Mouse (Mus musculus) limb, embryonic 11.5 days (tissue): Measurements from ENCODE around the gene Styxl1. TPM values are rescaled to one million over a fixed set of nuclear protein-coding genes. Genes with fewer than 3 reads are reported as not detected.

Experiments used
- ATAC-seq: fragments of 200-750 bp; cut with Nextera tagmentation; 2 replicates; pipeline ENCODE4 v1.8.0; 2017; ENCODE audit warnings: low read depth; ENCODE audit not compliant: insufficient number of reproducible peaks, low FRiP score, low TSS enrichment
- DNase-seq: peaks from one replicate; pipeline ENCODE4 v3.0.0-alpha.2; 2015; ENCODE audit warnings: low spot score
- H3K27ac ChIP-seq: fragments of 300-500 bp; sonication (generic); replicated peaks from 2 replicates; pipeline ENCODE4 v1.5.1; 2014; ENCODE audit warnings: low read depth, mild to moderate bottlenecking, low read length
- H3K27me3 ChIP-seq: fragments of 300-500 bp; sonication (generic); 2 replicates; pipeline ENCODE4 v1.6.1; 2014; ENCODE audit warnings: mild to moderate bottlenecking, low read length, mixed read lengths; ENCODE audit not compliant: control insufficient read depth, insufficient read depth
- H3K36me3 ChIP-seq: fragments of 300-500 bp; sonication (generic); 2 replicates; pipeline ENCODE4 v1.6.1; 2014; ENCODE audit warnings: mild to moderate bottlenecking, low read length, moderate library complexity, mixed read lengths; ENCODE audit not compliant: control insufficient read depth, insufficient read depth
- H3K4me1 ChIP-seq: fragments of 300-500 bp; sonication (generic); 2 replicates; pipeline ENCODE4 v1.6.1; 2014; ENCODE audit warnings: low read length, mixed read lengths; ENCODE audit not compliant: control insufficient read depth, insufficient read depth
- H3K4me2 ChIP-seq: fragments of 300-500 bp; sonication (generic); 2 replicates; pipeline ENCODE4 v1.6.1; 2014; ENCODE audit warnings: low read depth, mild to moderate bottlenecking, moderate library complexity; ENCODE audit not compliant: severe bottlenecking
- H3K4me3 ChIP-seq: fragments of 300-500 bp; sonication (generic); 2 replicates; pipeline ENCODE4 v1.5.1; 2014; ENCODE audit warnings: low read depth, low read length
- H3K9ac ChIP-seq: fragments of 300-500 bp; sonication (generic); 2 replicates; pipeline ENCODE4 v1.6.1; 2014; ENCODE audit warnings: mild to moderate bottlenecking, low read length
- H3K9me3 ChIP-seq: fragments of 300-500 bp; sonication (generic); 2 replicates; pipeline ENCODE4 v1.6.1; 2016; ENCODE audit warnings: low read length; ENCODE audit not compliant: control insufficient read depth
- WGBS: fragments of 180-500 bp; shearing (Covaris S2); extraction: QIAGEN DNeasy Blood & Tissue Kit; methylation state at CpG from one replicate; pipeline ENCODE4 v1.1.7; 2014; 5-methylcytosine and 5-hydroxymethylcytosine counted together
- polyA plus RNA-seq: library from polyadenylated mRNA; unstranded; fragments of >200 nt; fragmentation: Nextera tagmentation; extraction: Ambion mirVana; gene quantifications from 2 replicates; pipeline ENCODE4 v1.2.1, GENCODE M21; 2014

The Styxl1 gene
- 0.40 TPM in 1 of 2 replicates, not detected in the other for polyA plus RNA-seq

GRCm38 (mm10) chr5:135777796-135778470, at the start of gene Styxl1:
Gene Styxl1 (minus strand): TSS chr5:135778385.
- Histone ChIP-seq H3K9ac (peak within 1 kb of the TSS; percentile 88), H3K27me3 (no peaks in the 10 kb centered on the region), H3K4me1 (peaks cover 6% of the 10 kb centered on the region; the same call in 1 of the 2 replicates), H3K4me3 (peak within 1 kb of the TSS; percentile 83), H3K4me2 (peak within 1 kb of the TSS; percentile 82), H3K9me3 (no peaks in the 10 kb centered on the region), H3K27ac (peak within 1 kb of the TSS; percentile 74; the same call in 1 of the 2 replicates), H3K36me3 (peaks cover 4% of the 10 kb centered on the region)
- DNase-seq (no peak), ATAC-seq (peak; percentile 93)
- under 1% methylated on average over 45 of the region's 45 CpGs for WGBS

GRCm38 (mm10) chr5:135826225-135826624, 48.0 kb upstream of the Styxl1 start:
- H3K27ac ChIP-seq, result no peak overlapping the region
- no peak overlapping the region for H3K4me3 ChIP-seq
- no peak overlapping the region for H3K9ac ChIP-seq
- no peaks in the 10 kb centered on the region for H3K9me3 ChIP-seq
- H3K4me1 ChIP-seq, result no peaks in the 10 kb centered on the region; the same call in 1 of the 2 replicates
- H3K36me3 ChIP-seq, result no peaks in the 10 kb centered on the region
- DNase-seq, result no peak
- no peak for ATAC-seq
- 47% methylated on average over 6 of the region's 6 CpGs for WGBS
- H3K4me2 ChIP-seq, result no peak overlapping the region
- no peaks in the 10 kb centered on the region for H3K27me3 ChIP-seq

- 47% methylated on average over 3 of the region's 3 CpGs for WGBS
- Histone ChIP-seq H3K27ac (no peak overlapping the region), H3K36me3 (no peaks in the 10 kb centered on the region), H3K9ac (no peak overlapping the region), H3K9me3 (no peaks in the 10 kb centered on the region), H3K4me1 (no peaks in the 10 kb centered on the region; the same call in 1 of the 2 replicates), H3K27me3 (no peaks in the 10 kb centered on the region), H3K4me3 (no peak overlapping the region), H3K4me2 (no peak overlapping the region)
- no peak for ATAC-seq
- no peak for DNase-seq
Measured at GRCm38 (mm10) chr5:135824517-135824916, 46.3 kb upstream of the Styxl1 start.

- Histone ChIP-seq H3K4me1 (no peaks in the 10 kb centered on the region; the same call in 1 of the 2 replicates), H3K9ac (no peak overlapping the region), H3K36me3 (no peaks in the 10 kb centered on the region), H3K27me3 (peaks cover 3% of the 10 kb centered on the region; the same call in 1 of the 2 replicates), H3K4me3 (no peak overlapping the region), H3K4me2 (no peak overlapping the region), H3K9me3 (no peaks in the 10 kb centered on the region), H3K27ac (no peak overlapping the region)
- no peak for ATAC-seq
- peak; percentile 54 for DNase-seq
- 23% methylated on average over 7 of the region's 7 CpGs for WGBS
Measured at GRCm38 (mm10) chr5:135822316-135822944, 44.2 kb upstream of the Styxl1 start.

- H3K4me3 ChIP-seq, result no peak overlapping the region
- no peaks in the 10 kb centered on the region; the same call in 1 of the 2 replicates for H3K4me1 ChIP-seq
- no peak overlapping the region for H3K4me2 ChIP-seq
- no peaks in the 10 kb centered on the region for H3K36me3 ChIP-seq
- no peak overlapping the region for H3K9ac ChIP-seq
- WGBS, result 40% methylated on average over 7 of the region's 7 CpGs
- no peak overlapping the region for H3K27ac ChIP-seq
- H3K27me3 ChIP-seq, result peaks cover 3% of the 10 kb centered on the region; the same call in 1 of the 2 replicates
- no peak for DNase-seq
- ATAC-seq, result no peak
- H3K9me3 ChIP-seq, result no peaks in the 10 kb centered on the region
Measured at GRCm38 (mm10) chr5:135818491-135818890, 40.3 kb upstream of the Styxl1 start.

- Histone ChIP-seq H3K4me3 (no peak overlapping the region), H3K4me1 (no peaks in the 10 kb centered on the region), H3K4me2 (no peak overlapping the region), H3K9ac (no peak overlapping the region), H3K27me3 (no peaks in the 10 kb centered on the region), H3K36me3 (no peaks in the 10 kb centered on the region), H3K27ac (no peak overlapping the region), H3K9me3 (no peaks in the 10 kb centered on the region)
- 75% methylated on average over 5 of the region's 5 CpGs for WGBS
- ATAC-seq (no peak), DNase-seq (no peak)
Measured at GRCm38 (mm10) chr5:135812991-135813390, 34.8 kb upstream of the Styxl1 start.

- ATAC-seq, result no peak
- H3K36me3 ChIP-seq, result no peaks in the 10 kb centered on the region
Measured at GRCm38 (mm10) chr5:135807263-135807637, 29.1 kb upstream of the Styxl1 start.

GRCm38 (mm10) chr5:135806555-135807262, 28.5 kb upstream of the Styxl1 start, which contains the start of gene Srrm3:
Gene Srrm3 (plus strand): TSS chr5:135806890.
- no peak for ATAC-seq
- Histone ChIP-seq H3K4me3 (no peak within 1 kb of the TSS), H3K9ac (no peak within 1 kb of the TSS), H3K27me3 (no peaks in the 10 kb centered on the region), H3K9me3 (no peaks in the 10 kb centered on the region), H3K4me1 (0 out of 2 replicates have a peak, but pooled peaks cover under 1% of the 10 kb centered on the region), H3K4me2 (no peak within 1 kb of the TSS), H3K27ac (no peak within 1 kb of the TSS), H3K36me3 (no peaks in the 10 kb centered on the region)
- 4% methylated on average over 29 of the region's 29 CpGs for WGBS
- DNase-seq, result peak; percentile 96

More at GRCm38 (mm10) chr5:135807263-135807637, 29.1 kb upstream of the Styxl1 start:
- WGBS, result 42% methylated on average over 3 of the region's 3 CpGs
- Histone ChIP-seq H3K9ac (no peak overlapping the region), H3K27me3 (no peaks in the 10 kb centered on the region), H3K4me1 (no peaks in the 10 kb centered on the region), H3K4me2 (no peak overlapping the region), H3K9me3 (no peaks in the 10 kb centered on the region), H3K27ac (no peak overlapping the region), H3K4me3 (no peak overlapping the region)
- no peak for DNase-seq
